Mouse (Mus musculus) erythroblast, adult 5-6 weeks (primary cell): Measurements from ENCODE around the gene Klk8. TPM values are rescaled to one million over a fixed set of nuclear protein-coding genes. Genes with fewer than 3 reads are reported as not detected.

Source experiments
- ATAC-seq: replicated peaks from 2 replicates; pipeline ENCODE4 v1.8.0; 2016; ENCODE audit warnings: moderate number of reproducible peaks, mild to moderate bottlenecking, moderate TSS enrichment, inconsistent platforms; ENCODE audit not compliant: poor library complexity, low FRiP score, severe bottlenecking
- total RNA-seq, 2 experiments: library from RNA; stranded (forward) in 1 of 2; stranded (reverse) in 1 of 2; fragments of 150-400 nt in 1 of 2; fragments of 200-764, 138-1000 nt in 1 of 2; gene quantifications; 2 replicates each; pipeline versions ENCODE4 v1.2.3 to v1.2.4; 2015 to 2017; ENCODE audit warnings: low replicate concordance in 2 of 2

Klk8 gene
- total RNA-seq, 2 experiments from 2014 or later: 6.1 to 8.3 TPM

DNA sequence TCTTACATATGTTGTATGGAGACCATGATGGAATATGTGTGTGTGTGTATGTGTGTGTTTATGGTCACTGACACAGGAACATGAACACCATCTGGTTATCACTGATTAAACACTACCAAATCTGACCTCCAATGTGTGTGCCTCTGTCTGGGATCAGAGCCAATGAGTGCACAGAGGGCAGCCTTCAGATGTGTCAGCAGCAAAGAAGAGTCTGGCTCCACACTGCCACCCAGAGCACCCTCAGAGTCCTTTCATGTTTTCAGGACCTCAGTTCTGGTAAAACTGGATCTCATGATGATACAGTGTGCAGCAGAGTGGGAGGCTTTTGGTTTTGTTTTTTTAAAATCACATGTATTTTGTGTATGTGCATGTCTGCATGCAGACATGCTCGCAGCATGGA is 12.1 kb upstream of the Klk8 start:
- ATAC-seq: no peak

GRCm38 (mm10) chr7:43788096-43788495 is 9.3 kb upstream of the Klk8 start:
- ATAC-seq: no peak

DNA sequence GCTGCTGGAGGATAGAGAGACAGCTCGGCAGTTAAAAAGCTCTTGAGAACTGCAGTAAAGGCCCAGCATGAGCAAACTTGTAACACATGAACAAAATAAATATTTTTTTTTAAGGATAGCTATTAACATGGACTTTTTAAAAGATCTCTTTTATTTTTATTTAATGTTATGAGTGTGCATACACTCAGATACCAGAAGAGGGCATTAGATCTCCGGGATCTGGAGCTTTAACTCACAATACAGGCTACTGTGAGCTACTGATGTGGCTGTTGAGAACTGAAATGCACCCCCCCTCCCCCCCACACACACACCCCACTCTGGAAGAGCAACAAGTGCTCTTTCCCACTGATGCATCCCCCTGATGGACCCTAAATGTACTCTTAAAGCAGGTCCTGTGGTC is 8.1 kb upstream of the Klk8 start:
- no peak for ATAC-seq

GRCm38 (mm10) chr7:43791591-43791990 is 5.8 kb upstream of the Klk8 start, which contains the start of gene Klk9:
Gene Klk9 (plus strand): TSS chr7:43791891.
- no peak for ATAC-seq

DNA sequence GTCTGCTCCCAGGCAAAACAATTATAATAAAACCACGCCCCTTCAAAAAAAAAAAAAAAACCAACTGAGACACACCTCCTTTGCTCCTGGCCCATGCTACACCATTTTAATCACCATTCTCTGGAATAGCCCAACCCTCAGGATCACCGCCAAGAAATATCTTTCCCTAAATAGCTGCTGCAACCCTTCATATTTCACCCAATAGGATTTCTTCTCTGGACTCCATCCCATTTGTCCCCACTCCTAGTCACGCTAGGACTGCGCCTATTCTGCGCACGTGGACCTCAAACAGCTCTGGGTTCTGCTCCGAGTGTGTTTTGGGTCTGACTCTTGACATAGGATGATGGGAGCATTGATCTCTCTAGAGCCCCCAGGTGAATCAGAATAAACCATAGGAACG is 1.0 kb upstream of the Klk8 start:
- ATAC-seq: no peak

DNA sequence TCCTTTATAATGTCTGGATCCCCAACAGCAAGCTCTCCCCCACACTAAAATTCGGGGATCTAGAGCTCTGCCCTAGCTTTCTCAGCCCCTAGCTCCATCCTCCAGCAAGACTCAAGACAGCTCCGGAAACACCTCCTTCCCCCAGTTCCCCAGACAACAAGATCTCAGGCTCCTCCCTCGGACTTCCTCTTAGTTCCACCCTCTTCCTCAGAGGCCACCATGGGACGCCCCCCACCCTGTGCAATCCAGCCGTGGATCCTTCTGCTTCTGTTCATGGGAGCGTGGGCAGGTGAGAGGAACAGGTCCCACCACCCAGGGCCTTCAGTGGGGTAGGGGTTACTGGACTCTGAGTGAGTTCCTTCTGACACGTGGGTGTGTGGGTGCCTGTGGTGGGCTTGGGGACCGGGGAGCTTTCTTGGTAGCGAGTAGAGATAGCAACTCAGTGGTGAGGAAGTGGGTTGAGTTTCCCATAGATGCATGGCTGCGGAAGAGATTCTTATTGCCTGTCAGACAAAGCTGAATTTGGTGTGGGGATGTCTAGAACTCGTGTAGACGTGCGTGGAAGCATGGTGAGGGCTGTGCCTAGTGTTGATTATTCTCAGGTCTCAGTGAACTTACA is 576 bp downstream of the Klk8 start:
- no peak for ATAC-seq

DNA sequence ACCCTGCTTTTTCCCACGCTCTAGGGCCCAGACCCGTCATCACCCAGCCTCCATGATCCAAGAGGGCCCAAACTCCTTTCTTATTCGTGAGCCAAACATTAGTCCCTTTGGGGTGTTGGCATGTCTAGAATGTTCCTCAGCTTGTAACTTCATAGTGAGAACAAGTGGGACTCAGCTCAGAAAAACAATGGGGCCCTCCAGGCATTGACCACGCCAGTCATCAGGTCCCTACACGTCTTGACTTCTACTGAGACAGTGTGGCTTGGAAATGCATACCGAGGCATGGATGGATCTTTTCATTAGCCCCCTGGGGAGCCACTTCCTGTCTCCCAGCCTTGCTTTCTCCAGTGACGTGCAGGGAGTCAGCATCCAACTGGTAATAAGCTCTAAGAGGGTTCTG is 2.5 kb downstream of the Klk8 start:
- no peak for ATAC-seq

- no peak for ATAC-seq
Observed at GRCm38 (mm10) chr7:43810994-43811393, 13.6 kb downstream of the Klk8 start, which contains the start of gene Klk7. Gene Klk7 (plus strand): TSS chr7:43811294.

DNA sequence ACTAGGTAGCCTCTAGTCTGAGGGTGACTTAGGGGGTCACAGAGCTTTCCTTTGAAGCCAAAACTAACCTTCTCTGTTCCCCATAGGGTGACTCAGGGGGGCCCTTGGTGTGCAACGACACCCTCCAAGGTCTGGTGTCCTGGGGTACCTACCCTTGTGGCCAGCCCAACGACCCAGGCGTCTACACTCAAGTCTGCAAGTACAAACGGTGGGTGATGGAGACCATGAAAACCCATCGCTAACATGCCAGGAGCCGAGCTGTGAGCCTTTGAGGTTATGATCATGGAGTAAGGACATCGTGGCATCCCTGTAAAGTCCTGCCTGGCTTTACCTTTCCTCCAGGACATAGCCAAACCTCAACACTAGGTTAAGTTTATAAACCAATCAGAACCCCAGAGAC is 17.8 kb downstream of the Klk8 start:
- no peak for ATAC-seq

- no peak for ATAC-seq
Observed at GRCm38 (mm10) chr7:43816746-43817145, 19.4 kb downstream of the Klk8 start.

- ATAC-seq: no peak
Observed at GRCm38 (mm10) chr7:43821581-43821980, 24.2 kb downstream of the Klk8 start.

- no peak for ATAC-seq
Observed at GRCm38 (mm10) chr7:43824199-43824598, 26.8 kb downstream of the Klk8 start, which contains the start of gene Klk6. Gene Klk6 (plus strand): TSS chr7:43824499.

DNA sequence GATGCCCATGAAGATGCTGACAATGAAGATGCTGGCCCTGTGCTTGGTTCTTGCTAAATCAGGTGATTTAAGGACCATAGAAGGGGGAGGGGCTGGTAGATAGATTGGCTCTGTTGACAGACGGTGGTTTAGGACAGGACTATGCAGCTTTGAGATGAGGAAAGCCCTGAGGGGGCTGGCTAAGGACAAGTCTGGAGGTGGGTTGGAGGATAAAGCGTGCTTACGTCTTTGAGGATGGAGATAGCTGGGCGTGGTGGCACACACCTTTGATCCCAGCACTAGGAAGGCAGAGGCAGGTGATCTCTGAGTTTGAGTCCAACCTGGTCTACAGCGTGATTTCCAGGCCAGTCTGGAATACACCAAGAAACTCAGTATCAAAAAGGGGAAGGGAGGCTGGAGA is 28.7 kb downstream of the Klk8 start:
- ATAC-seq: no peak

DNA sequence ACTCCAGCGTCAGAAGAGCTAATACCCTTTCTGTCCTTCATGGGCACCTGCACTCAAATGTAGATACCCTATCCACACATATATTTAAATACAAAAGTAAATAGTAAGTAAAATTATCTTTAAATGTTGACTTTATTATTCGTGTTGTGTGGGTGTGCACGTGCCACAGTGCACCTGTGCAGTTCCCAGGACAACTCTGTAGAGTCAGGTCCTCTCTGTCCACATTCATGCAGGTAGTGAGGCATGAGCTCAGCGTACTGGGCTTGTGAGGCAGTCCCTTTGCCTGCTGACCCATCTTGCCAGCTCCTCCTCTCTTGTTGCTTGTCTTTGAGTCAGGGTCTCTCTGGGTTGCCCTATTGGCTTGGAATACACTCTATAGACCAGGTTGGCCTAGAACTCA is 30.3 kb downstream of the Klk8 start:
- no peak for ATAC-seq

DNA sequence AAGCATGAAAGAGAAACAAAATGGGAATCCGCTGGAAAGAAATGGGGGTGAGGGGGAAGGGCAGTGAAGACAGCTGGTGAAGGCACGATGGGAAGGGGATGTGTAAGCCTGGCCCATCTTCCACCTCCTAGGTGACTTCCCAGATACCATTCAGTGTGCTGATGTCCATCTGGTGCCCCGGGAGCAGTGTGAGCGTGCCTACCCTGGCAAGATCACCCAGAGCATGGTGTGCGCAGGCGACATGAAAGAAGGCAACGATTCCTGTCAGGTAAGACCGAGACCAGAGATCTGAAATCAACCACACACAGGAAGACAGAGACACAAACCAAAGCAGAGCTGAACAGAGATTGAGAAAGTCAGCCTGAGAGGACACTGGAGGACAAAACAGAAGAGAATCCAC is 31.6 kb downstream of the Klk8 start:
- ATAC-seq: no peak

GRCm38 (mm10) chr7:43841701-43842100 is 44.3 kb downstream of the Klk8 start, which contains the start of gene Klk5:
Gene Klk5 (plus strand): TSS chr7:43841971.
- no peak for ATAC-seq

DNA sequence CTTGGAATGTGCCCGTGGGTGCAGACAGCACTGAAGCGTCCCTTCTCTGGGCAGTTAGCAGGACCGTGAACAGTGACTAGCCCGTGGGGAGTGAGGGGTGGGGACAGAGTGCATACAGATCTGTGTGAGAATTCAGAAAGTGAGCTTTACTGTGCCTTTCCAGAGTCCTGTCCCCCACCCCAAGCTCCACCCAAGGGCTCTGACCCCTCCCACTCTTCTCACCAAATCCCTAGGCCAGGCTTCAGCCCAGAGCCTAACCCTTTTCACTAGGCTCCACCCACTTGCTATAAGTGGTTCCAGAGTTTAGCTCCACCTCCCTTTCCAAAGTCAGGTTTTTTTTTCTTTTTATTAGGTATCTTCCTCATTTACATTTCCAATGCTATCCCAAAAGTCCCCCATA is 46.4 kb downstream of the Klk8 start:
- no peak for ATAC-seq

- no peak for ATAC-seq
Observed at GRCm38 (mm10) chr7:43851616-43852015, 54.2 kb downstream of the Klk8 start.
